Comparison of ENCODE assay signal across 10 mouse cellular contexts in the genomic region with DNA sequence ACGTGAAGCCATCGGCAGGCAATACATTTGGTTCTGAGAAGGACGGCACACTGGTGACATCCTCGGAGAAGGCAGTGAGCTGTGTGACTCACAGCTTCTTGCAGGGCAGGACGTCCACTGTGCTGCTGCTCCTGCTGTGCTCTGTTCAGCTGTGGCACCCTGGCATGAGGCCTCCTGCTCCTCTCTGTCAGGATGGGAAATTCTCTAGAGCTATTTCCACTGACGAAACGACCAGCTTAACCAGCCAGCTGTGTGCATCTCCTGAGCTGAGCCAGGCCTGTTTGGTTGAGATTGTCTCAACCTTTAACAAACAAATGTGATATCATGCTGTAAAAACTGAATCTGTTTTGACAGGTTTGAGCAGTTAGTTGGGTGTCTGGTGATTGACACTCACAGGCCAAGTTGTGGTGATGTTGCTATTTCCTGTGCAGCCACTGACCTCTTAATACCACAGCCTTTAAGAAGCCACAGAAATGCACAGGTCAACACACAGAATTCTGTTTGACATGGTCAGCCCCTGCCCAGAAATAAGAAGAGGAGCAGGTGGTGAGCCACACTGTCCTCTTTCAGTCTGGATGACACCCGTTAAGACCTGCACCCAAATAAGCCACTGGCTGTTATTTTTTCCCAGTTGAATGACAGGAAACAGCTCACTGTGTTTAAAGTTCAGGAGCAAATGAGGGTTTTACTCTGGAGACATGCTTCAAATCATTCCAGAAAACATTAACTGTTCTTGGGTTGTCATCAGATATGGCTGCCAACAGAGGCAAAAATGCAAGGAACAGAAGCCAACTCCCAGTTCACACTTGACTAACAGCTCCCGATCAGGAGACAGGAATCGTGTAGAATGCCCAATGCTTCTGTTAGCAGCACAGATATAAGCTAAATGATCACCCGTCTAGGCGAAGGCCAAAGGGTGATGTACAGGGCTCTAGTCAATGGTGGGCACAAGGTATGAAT. TPM values are rescaled to one million over a fixed set of nuclear protein-coding genes. Genes with fewer than 3 reads are reported as not detected.
DNase-seq lines count a peak whose midpoint lies in the region; ATAC-seq and TF ChIP-seq lines count a peak whose summit lies in the region.
"Had no signal": no experiment of that assay in that cellular context is flagged by ENCODE, and none has a peak within 500 bp of the region (broad histone marks: within the 10 kb centered on the region; RNA-seq: fewer than 3 reads in every experiment).

No protein-coding gene starts in this region.

- H3K4me3 ChIP-seq in kidney, adult 2 months (ENCODE audit: insufficient read depth, low read depth, low read length): no peak overlapping the region
- H3K4me3 ChIP-seq in kidney, embryonic 16.5 days (ENCODE audit: low read length): no peak overlapping the region
- H3K4me3 ChIP-seq in megakaryocyte, embryonic 14.5 days (replicated peaks): peak overlapping the region; percentile 81
- no peak overlapping the region for H3K4me3 ChIP-seq in cerebellum, adult 2 months (replicated peaks; ENCODE audit: insufficient read depth, low read depth, low read length)
- H3K4me3 ChIP-seq: hindbrain, embryonic 13.5 days had no signal

- intact Hi-C loops in left cerebral cortex, postnatal 14 days (cut with DNase I): no loop called here

- H3K4me2 ChIP-seq in kidney, embryonic 16.5 days (replicated peaks; ENCODE audit: low read depth, low read length): no peak overlapping the region
- H3K4me2 ChIP-seq: hindbrain, embryonic 13.5 days had no signal

- no peak for TF ChIP-seq CTCF in kidney, adult 2 months (conservative IDR thresholded peaks at IDR 0.05; ENCODE audit: insufficient read depth, insufficient read length, low read depth, low read length)
- TF ChIP-seq CTCF in cerebellum, adult 2 months (IDR thresholded peaks at IDR 0.05; ENCODE audit: borderline replicate concordance, insufficient read depth, low read depth, low read length): no peak

- WGBS in kidney, adult 2 months: 58% methylated on average over 12 of the region's 12 CpGs
- 65% methylated on average over 12 of the region's 12 CpGs for WGBS in kidney, embryonic 16.5 days
- 37% methylated on average over 12 of the region's 12 CpGs for WGBS in cerebellum, adult 2 months

- no peak overlapping the region for H3K9ac ChIP-seq in kidney, embryonic 16.5 days (replicated peaks; ENCODE audit: low read length)
- H3K9ac ChIP-seq: hindbrain, embryonic 13.5 days had no signal

- TF ChIP-seq POLR2A in kidney, adult 2 months (IDR thresholded peaks at IDR 0.05; ENCODE audit: low read depth, low read length): no peak
- no peak for TF ChIP-seq POLR2A in cerebellum, adult 2 months (IDR thresholded peaks at IDR 0.05; ENCODE audit: borderline replicate concordance, insufficient read depth, low read length)

- DNase-seq in adrenal gland, postnatal 25 days: peak; percentile 7
- no peak for DNase-seq in adrenal gland, postnatal 4 days (ENCODE audit: low spot score in 2 of 2)
- peak; percentile 89 for DNase-seq in kidney, adult 2 months
- DNase-seq in brain, adult 2 months (ENCODE audit: low read depth, low spot score): peak; percentile 72
- DNase-seq in left cerebral cortex, postnatal 14 days (ENCODE audit: low spot score in 2 of 2): no peak
- no peak for DNase-seq in cerebellum, adult 2 months
- DNase-seq: thymus, postnatal 14 days had no signal

- peaks cover 10% of the 10 kb centered on the region; the same call in 1 of the 2 replicates for H3K4me1 ChIP-seq in kidney, adult 2 months (ENCODE audit: control insufficient read depth, insufficient read depth, low read length)
- H3K4me1 ChIP-seq in kidney, embryonic 16.5 days (ENCODE audit: insufficient read depth, low read length): 0 out of 2 replicates have a peak, but pooled peaks cover 5% of the 10 kb centered on the region
- H3K4me1 ChIP-seq in megakaryocyte, embryonic 14.5 days: peaks cover 11% of the 10 kb centered on the region
- no peaks in the 10 kb centered on the region for H3K4me1 ChIP-seq in cerebellum, adult 2 months (ENCODE audit: control insufficient read depth, insufficient read depth, low read length)
- H3K4me1 ChIP-seq: hindbrain, embryonic 13.5 days had no signal

- H3K9me3 ChIP-seq in kidney, embryonic 16.5 days (ENCODE audit: low read length): 0 out of 2 replicates have a peak, but pooled peaks cover 4% of the 10 kb centered on the region
- H3K9me3 ChIP-seq in megakaryocyte, embryonic 14.5 days: peaks cover 10% of the 10 kb centered on the region; the same call in 1 of the 2 replicates
- H3K9me3 ChIP-seq: hindbrain, embryonic 13.5 days had no signal

- no peak; the same call in 1 of the 2 replicates for ATAC-seq in kidney, embryonic 16.5 days (ENCODE audit: low FRiP score, low TSS enrichment)

- H3K27ac ChIP-seq in kidney, adult 2 months (ENCODE audit: insufficient read depth, low read depth, low read length): peak overlapping the region; percentile 61
- H3K27ac ChIP-seq in kidney, embryonic 16.5 days (ENCODE audit: low read length): no peak overlapping the region
- H3K27ac ChIP-seq in cerebellum, adult 2 months (ENCODE audit: insufficient read depth, low read length): no peak overlapping the region
- H3K27ac ChIP-seq: hindbrain, embryonic 13.5 days had no signal

- no peaks in the 10 kb centered on the region for H3K27me3 ChIP-seq in kidney, adult 2 months (replicated peaks; ENCODE audit: control insufficient read depth, insufficient read depth, low read length)
- H3K27me3 ChIP-seq in kidney, embryonic 16.5 days (ENCODE audit: insufficient read depth, low read length): no peaks in the 10 kb centered on the region
- no peaks in the 10 kb centered on the region for H3K27me3 ChIP-seq in megakaryocyte, embryonic 14.5 days (replicated peaks)
- H3K27me3 ChIP-seq in cerebellum, adult 2 months (ENCODE audit: control insufficient read depth, insufficient read depth, low read length): no peaks in the 10 kb centered on the region; the same call in 1 of the 2 replicates
- H3K27me3 ChIP-seq: hindbrain, embryonic 13.5 days had no signal

- H3K36me3 ChIP-seq in kidney, adult 2 months (ENCODE audit: control insufficient read depth, insufficient read depth, low read length): no peaks in the 10 kb centered on the region
- H3K36me3 ChIP-seq in kidney, embryonic 16.5 days (ENCODE audit: insufficient read depth, low read length): no peaks in the 10 kb centered on the region
- H3K36me3 ChIP-seq in megakaryocyte, embryonic 14.5 days (replicated peaks; ENCODE audit: low read length): no peaks in the 10 kb centered on the region
- H3K36me3 ChIP-seq: hindbrain, embryonic 13.5 days had no signal

RNA-seq across cellular contexts. Expression of gene Rasgrf2, which starts 36.0 kb away (rescaled TPM):
- total RNA-seq in adrenal gland, postnatal 25 days (2021): 2.6 and 3.2 TPM in 2 replicates
- 1 to 10 TPM; 2.0 to 3.9 TPM for total RNA-seq in adrenal gland, postnatal 4 days (2021)
- 3.3 and 3.7 TPM in 2 replicates for polyA plus RNA-seq in kidney, adult 2 months (2012; rRNA removed)
- polyA plus RNA-seq in kidney, embryonic 16.5 days (2015; fragmentation: Nextera tagmentation; extraction: Ambion mirVana): 1.0 and 2.5 TPM in 2 replicates
- 0.70 TPM in 1 of 2 replicates, not detected in the other for polyA plus RNA-seq in megakaryocyte, embryonic 14.5 days (2012; ENCODE audit: insufficient read depth, low replicate concordance)
- total RNA-seq in left cerebral cortex, postnatal 14 days (2021): 100 to 1,000 TPM; 130 to 154 TPM
- 16.3 and 19.7 TPM in 2 replicates for polyA plus RNA-seq in cerebellum, adult 2 months (2012; rRNA removed)

Comparison
In these comparisons a context has a peak if more than half of its experiments do, and no peak if none do; other contexts are left out.
1. DNase-seq: peak in adrenal gland, postnatal 25 days (single experiment), kidney, adult 2 months (single experiment) and brain, adult 2 months (single experiment); none in adrenal gland, postnatal 4 days (0 of 2), left cerebral cortex, postnatal 14 days (0 of 2) and cerebellum, adult 2 months (0 of 2).